Mouse (Mus musculus) ES-E14 (cell line): ENCODE data around the gene Kcnk2.

Experiments used
- CHD2 ChIP-seq: IDR thresholded peaks from 2 replicates; pipeline ENCODE4 v1.6.1; 2014; ENCODE audit warnings: mild to moderate bottlenecking, low read depth, low read length, inconsistent platforms
- ZC3H11A ChIP-seq: IDR thresholded peaks from 2 replicates; pipeline ENCODE4 v1.6.1; 2012; ENCODE audit warnings: low read depth, mild to moderate bottlenecking, inconsistent platforms, low read length, borderline replicate concordance
- ZNF384 ChIP-seq: IDR thresholded peaks from 2 replicates; pipeline ENCODE4 v1.6.1; 2012; ENCODE audit warnings: low read depth, low read length, inconsistent platforms

DNA sequence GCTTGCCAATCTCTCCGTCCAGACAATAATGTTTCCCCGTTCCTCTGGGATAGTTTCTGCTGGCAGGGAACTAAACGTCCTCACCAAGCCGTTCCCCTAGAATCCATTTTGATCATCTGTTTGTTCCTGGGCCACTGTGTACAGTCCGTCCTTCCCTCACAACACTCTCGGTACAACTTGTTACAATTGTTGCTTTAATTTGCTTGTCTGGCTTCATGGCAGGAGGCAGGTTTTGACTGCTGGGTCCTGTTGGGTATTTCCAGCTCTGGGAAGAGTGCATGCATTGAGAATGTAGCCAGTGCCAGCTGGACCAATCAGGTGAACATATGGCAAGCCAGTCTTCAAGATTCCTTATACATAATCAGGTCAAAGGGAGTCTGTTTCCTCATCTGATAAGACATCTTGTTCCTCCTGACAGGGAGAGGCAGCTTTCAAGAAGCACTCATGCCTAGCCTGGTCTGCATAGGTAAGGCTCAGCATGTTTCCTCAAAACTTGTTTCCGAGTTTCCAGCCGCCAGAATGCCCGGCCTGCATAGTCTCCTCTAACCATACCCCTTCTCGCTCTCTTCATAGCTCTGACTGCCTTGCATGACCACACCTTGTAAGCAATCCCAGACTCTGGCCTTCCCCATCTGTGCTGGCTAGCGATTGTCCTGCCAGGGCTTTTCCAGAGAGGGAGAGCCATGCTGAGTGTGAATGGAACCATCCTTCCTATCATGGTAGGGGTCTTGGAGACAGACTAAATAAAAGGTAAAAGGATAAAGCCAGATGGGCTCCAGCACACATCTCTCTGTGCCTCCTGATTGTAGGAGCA is 184.1 kb downstream of the Kcnk2 start:
- no peak for TF ChIP-seq ZC3H11A
- no peak for TF ChIP-seq ZNF384
- TF ChIP-seq CHD2 = no peak
